Mouse (Mus musculus) right cerebral cortex, adult 18-20 months (tissue): Measurements from ENCODE around the gene Olfr69.
A peak's percentile ranks its signal among the peaks of the same experiment; 100 is the strongest.
"Not testable (repeated sequence)": the region's sequence is repeated elsewhere in the genome, so short reads cannot be mapped to it uniquely, and the experiment has no call there.

ENCODE experiments used
- DNase-seq: peaks from one replicate; pipeline ENCODE4 v3.0.0; 2022; ENCODE audit warnings: mixed read lengths

Olfr69 gene

DNA sequence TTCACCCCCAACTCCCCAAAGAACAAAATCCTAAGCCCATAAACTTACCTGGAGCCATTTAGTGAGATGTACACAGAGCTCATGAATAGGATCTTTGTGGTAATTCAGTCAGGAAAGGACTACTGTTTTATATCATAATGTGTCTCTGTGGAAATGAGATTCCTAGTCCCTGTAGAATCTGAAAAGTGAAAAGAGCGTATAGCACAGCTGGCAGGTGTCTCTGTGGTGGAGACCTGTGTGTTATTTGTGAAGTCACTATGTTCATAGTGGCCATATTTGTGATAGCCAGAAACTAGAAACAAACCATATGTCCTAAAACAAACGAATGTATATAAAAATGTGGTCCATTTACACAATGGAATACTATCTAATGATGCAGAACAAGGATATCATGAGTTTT, at the start of gene Olfr69:
Olfr69 (minus strand) TSS at position 101 of the 400 bp plus-strand sequence.
- no peak for DNase-seq

DNA sequence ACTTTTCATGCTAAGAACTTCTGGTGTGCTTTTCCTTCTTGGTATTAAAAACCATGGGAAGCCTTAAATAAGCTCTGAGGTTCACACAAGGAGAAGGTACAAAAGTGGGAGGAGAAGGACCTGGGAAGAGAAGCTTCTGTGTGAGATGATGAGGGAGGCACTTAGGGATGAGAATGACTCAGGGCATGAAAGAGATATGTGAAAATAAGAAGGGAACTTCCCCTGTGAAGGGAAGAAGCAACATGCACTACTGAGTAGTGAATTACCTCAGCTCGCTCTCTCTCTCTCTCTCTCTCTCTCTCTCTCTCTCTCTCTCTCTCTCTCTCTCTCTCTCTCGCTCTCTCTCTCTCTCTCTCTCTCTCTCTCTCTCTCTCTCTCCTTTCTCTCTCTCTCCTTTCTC, 43.7 kb upstream of the Olfr69 start:
- not testable (repeated sequence) for DNase-seq

DNA sequence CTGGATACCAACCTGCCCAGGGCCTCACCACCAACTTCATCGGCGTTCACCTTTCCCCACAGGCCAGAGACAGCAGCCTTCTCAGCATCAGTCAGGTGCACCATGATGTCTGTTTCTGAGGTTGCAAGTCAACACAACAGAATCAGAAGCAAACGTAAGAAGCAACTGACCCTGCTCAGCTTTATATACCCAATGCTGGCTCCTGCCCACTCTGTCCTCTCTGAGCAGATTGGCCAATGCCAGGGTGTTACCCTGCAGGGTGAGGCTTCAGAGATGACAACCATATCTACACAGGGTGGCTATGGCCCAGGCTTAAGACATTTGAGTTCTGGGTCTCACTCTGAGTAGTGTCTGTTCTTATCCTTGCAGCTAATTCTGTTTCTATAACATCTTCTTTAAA, 42.4 kb upstream of the Olfr69 start, which contains the start of gene Hbb-bt:
Hbb-bt (minus strand) TSS at position 231 of the 400 bp plus-strand sequence.
- DNase-seq: no peak

DNA sequence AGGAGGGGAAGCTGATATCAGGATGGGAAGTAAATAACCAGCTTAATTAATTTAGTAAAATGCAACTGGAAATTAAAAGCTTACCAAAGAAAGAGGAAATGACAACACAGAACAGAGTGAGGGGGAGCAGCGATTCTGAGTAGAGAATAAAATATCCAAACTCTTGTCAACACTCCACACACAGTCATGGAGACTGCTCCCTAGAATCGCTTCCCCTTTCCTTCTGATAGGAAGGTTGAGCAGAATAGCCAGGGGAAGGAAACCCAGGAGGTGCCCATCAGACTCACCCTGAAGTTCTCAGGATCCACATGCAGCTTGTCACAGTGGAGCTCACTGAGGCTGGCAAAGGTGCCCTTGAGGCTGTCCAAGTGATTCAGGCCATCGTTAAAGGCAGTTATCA, 41.8 kb upstream of the Olfr69 start:
- DNase-seq: not testable (repeated sequence)

DNA sequence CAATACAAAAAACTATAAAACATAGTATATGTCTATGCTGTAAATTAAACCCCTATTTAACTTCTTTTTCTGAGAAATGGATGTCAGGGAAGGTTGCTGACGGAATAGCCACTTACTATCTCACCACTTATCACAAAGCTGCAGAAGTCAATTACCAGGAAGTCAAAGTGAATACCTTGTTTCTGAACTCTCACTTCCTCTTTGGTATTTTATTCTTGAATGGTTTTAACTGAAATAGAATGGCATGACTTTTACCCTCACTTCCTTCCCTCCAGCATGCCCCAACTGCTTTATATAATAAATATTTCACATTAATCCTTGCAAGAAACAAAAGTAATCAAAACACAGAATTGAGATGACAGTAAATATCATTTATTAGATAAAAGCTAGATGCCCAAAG, 40.8 kb upstream of the Olfr69 start:
- DNase-seq: no peak

DNA sequence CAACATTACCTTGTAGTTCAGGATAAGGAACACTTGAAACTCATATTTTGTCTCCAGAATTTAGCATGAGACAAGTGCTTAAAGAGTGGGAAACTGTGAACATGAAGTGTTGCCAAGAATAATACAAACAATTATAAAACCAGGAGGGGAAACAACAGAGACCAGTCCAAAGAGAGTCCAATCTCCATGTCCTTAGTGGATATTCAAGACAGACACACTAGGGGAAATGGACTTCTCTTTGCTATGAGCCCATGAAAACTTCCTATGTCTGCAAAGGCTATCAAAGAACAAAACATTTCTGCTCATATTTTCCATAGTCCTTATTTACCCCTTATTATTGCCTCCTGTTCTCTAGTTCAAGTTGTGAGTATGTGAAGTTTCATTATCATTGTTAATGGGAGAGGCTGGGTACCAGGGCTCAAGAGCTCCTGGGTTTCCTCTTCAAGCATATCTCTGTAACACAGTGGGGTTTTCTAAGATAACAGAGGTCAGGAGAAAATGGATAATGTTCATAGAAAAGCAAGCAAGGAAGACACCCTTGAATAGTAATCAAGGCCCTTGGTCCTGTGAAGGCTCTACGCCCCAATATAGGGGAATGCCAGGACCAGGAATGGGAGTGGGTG, 39.9 kb upstream of the Olfr69 start:
- DNase-seq: no peak

DNA sequence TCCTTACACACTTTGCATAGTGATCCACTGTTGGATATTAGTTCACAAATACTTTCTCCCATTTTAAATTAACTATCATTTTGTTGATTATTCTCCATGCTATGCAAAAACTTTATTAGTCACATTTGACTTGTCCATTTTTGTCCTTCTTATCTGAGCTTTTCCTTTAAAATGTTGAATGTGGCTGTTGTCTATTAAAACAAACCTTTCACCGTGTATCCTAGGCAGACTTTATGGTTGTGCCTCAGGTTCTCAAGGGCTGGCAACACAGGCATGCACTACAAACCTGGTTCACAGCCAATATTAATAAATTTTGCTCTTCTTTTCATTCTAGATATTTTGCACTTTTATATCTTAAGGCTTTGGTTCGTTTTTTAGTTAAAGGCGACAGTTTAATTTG, 39.4 kb upstream of the Olfr69 start:
- DNase-seq: no peak

DNA sequence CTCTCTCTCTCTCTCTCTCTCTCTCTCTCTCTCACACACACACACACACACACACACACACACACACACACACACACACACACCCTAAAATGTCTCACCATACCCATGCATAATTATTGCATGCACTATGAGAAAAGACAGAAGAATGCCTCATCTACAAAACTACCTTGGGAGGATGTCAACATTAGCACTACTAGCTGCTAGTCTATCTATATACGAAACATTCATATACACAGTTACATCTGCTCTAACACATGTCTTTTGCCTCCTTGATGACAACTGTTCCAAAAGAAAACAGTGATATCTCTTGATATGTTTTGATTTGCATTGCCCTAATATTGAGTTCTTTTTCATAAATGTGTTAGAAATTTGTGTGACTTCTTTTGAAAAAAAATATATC, 38.9 kb upstream of the Olfr69 start:
- DNase-seq: no peak

DNA sequence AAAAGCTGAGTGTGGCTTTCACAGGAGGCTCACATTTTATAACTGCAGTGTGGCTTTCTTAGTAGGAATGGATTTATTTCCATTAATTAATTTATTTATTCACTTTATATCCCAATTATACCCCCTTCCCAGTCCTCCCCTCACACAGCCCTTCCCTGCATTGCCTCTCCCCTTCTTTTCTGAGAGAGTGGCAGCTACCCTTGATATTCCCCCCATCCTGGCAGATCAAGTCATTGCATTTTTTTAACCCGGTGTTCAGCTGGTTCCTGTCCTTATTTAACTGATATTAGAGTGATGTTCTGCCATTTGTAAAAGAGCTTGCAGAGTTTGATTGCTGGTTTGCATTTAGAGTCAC, 38.4 kb upstream of the Olfr69 start:
- no peak for DNase-seq

DNA sequence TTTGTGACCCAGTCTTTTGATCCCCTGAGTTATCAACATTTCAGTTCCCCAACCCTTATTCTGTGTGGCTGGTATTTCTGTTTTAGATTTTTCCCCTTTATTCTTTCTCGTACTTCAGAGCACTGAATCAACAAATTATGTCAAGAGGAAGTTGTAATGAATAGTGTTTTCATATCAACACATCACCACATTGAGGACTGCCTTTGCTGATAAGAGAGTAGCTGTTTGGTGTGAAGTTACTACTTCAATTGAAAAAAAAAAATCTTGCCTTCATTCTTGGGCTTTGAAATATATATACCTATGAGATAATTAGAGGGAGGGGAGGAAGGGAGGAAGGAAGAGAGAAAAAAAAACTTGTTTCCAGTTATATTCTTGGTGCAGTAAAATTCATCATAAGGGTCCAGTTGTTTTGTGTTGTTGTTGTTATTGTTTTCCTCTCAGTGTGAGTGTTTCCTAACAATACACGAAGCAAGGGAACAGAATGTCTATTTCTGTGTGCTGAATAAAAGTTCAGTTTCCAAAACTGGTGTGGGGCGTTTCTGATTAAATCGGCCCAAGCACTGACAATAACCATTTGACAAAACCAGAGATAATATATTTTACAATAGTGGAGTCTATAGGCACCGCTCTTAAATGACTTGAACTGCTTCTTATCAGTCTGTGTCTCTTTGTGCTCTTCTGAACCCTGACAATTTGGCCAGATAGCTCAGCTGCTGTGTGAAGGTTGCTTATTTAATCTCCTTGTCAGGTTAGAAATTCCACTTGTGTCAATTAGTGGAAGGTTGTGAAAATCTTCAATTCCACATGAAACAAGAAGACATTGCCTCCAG, 37.8 kb upstream of the Olfr69 start:
- DNase-seq: no peak

DNA sequence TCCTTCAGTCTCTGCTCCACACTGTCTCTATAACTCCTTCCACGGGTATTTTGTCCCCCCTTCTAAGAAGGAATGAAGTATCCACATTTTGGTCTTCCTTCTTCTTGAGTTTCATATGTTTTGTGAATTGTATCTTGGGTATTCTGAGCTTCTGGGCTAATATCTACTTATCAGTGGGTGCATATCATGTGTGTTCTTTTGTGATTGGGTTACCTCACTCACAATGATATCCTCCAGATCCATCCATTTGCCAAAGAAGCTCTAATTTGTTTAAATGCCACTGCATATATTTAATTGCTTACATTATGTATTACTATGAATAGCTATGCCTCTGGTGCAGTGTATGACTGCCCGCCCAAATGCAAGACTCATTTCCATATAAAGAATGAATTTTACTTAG, 36.7 kb upstream of the Olfr69 start:
- not testable (repeated sequence) for DNase-seq

DNA sequence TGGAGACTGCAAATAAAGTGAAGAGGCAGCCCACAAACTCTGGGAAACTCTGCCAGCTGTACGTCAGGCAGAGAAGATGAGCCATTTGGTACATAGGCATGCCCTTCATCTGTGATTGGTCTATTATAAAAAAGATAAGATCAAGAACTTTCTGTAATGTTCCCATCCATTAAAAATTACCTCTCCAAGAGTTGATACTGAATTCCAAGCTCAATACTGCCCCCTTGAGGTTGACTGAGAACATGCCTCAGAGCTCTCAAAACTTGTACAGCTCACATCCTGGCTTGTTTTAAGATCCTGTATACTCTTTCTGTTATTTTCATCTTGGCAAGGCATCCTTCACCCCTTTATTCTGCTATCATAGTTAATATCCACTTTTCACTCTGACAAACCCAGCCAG, 35.5 kb upstream of the Olfr69 start:
- DNase-seq: peak; percentile 13

DNA sequence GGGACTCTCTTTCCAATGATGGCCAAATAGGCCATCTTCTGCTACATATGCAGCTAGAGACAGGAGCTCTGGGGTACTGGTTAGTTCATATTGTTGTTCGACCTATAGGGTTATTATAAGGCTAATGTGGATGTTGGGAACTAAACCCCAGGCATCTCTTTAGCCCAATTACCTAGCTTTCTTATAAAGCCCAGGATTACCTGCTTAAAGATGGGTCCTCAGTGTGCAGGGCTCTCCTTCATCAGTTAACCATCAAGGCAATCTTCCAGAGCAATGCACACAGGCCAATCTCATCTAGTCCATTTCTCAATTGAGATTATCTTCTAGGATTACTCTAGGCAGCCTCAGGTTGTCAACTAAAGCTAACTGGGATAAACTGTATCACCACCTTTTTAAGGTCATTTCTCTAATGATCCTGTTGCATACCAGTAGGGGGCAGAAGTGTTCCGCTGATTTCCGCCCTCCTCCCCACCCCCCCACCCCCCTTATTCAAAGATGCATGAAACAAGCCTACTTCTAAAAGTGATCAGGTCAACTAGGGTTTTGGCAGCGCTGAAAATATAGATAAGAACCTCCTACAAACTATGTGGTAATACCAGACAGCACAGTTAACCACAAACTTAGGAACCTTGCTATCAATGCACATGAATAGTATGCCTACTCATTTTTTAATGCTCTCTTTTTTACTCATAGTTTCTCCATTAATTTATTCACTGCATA, 21.4 kb upstream of the Olfr69 start:
- no peak for DNase-seq

DNA sequence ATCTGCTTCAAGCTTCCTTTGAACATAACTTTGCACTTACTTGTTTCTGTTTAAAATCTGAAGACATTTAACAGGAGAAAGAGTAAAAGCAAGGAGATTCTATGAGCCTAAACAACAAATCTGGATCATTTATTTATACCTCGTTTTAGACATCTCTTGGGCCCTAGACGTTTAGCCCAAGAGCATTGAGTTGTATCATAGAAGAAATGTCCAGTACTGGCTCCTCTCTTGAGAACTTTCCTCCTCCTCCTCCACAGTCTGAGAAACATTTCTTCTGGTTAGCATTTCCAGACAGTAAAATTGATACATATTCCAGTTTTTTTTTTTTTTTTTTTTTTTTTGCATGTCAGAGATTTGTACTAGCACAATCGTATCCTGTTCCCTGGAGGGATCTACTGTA, 20.3 kb upstream of the Olfr69 start, which contains the start of gene Olfr67:
Olfr67 (minus strand) TSS at position 101 of the 400 bp plus-strand sequence.
- no peak for DNase-seq

DNA sequence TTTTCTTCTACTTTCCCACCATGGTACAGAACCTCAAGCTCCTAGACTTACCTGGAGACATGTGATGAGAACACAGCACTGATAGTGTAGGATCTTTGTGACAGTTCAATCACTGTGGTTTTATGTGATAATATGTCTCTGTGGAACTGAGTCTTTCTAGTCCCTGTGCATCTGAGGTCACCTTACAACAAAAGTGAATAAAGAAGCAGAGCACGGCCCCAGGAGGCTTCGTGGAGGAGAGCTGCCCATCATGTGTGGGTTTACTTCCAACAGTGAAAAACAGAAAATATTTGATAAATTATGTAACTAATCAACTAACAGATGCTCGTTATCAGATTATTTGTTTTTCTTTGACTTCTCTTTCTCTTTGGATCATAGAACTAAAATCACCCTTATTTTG, 8.2 kb upstream of the Olfr69 start, which contains the start of gene Olfr68:
Olfr68 (minus strand) TSS at position 101 of the 400 bp plus-strand sequence.
- no peak for DNase-seq

DNA sequence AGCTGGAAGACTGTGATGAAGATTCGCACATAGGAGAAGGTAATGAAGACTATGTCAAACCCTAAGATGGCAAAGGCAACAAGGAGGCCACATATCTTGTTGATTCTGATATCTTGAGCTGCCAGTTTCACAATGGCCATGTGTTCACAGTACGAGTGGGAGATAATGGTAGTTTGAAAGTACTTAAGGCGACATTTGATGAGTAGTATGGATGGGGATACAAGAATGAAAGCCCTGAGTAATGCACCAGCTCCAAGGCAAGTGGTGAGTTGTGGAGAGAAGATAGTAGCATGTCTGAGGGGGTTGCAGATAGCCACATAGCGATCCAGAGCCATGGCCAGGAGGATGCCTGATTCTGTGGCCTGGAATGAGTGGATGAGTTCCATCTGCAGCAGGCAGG, 6.3 kb upstream of the Olfr69 start:
- not testable (repeated sequence) for DNase-seq

DNA sequence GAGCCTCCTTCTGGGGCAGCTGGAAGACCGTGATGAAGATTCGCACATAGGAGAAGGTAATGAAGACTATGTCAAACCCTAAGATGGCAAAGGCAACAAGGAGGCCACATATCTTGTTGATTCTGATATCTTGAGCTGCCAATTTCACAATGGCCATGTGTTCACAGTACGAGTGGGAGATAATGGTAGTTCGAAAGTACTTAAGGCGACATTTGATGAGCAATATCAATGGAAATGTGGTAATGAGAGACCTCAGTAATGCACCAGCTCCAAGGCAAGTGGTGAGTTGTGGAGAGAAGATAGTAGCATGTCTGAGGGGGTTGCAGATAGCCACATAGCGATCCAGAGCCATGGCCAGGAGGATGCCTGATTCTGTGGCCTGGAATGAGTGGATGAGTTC, 3.7 kb downstream of the Olfr69 start:
- DNase-seq: not testable (repeated sequence)

DNA sequence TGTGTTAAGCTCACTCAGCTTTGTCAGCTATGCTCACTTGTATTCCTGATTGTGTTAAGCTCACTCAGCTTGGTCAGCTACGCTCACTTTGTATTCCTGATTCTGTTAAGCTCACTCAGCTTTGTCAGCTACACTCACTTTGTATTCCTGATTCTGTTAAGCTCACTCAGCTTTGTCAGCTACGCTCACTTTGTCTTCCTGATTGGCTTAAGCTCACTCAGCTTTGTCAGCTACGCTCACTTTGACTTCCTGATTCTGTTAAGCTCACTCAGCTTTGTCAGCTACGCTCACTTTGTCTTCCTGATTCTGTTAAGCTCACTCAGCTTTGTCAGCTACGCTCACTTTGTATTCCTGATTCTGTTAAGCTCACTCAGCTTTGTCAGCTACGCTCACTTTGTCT, 9.2 kb downstream of the Olfr69 start:
- DNase-seq: not testable (repeated sequence)

DNA sequence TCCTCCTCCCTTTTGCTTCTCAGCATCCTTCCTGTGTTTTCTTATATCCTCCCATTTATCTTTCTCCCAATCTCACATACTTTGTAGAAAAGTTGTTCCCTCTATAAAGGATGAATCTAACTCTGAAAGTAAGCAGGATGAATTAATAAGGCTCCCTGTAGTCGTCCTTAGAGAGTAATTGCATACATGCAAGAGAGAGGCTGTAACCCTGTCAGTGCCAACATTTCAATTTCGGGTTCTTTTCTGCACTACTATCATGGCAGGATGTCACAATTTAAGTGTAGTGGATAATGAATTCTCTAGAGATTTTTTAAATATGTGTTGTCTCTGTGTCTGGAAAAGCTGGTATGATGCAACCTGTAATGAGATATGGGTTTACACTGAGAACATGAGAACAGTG, 14.2 kb downstream of the Olfr69 start, which contains the start of gene Olfr630:
Olfr630 (minus strand) TSS at position 101 of the 400 bp plus-strand sequence.
- DNase-seq: no peak

DNA sequence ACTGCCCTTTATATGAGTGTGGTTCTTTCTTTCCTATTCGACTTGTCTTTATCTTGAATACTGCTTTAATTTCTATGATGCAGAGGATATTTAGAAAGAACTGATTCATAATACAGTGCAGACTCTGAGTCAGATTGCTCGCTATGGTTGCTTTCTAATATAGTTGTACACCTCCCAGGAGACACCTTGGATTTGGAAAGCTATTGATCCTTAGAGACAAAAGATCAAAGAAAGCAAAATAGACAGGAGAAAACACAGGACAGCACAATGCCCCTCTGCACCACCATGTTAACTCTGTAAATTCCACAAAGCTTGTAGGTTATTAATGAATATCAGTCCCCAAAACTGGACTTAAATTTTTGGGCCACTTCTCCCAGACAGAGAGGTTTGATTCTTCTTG, 26.6 kb downstream of the Olfr69 start, which contains the start of gene Olfr629:
Olfr629 (minus strand) TSS at position 101 of the 400 bp plus-strand sequence.
- no peak for DNase-seq

DNA sequence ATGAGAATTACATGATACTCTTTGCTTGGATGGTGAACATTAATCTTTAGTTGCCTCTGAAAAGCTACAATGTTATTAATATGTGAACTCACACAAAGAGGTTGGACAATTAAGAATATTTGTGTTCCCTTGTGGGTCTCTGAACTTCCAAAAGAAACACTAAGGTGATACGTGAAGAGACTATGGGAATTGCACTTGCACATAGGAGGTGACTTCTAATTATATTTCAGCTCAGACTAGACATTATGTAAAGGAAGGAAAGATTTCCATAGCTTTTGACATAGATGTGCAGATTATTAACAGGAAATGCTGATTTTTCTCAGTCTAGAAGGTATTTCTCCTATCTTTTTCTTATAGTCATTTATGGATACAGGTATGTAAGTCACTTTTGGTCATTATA, 41.3 kb downstream of the Olfr69 start, which contains the start of gene Olfr628:
Olfr628 (plus strand) TSS at position 301 of the 400 bp plus-strand sequence.
- DNase-seq: no peak

DNA sequence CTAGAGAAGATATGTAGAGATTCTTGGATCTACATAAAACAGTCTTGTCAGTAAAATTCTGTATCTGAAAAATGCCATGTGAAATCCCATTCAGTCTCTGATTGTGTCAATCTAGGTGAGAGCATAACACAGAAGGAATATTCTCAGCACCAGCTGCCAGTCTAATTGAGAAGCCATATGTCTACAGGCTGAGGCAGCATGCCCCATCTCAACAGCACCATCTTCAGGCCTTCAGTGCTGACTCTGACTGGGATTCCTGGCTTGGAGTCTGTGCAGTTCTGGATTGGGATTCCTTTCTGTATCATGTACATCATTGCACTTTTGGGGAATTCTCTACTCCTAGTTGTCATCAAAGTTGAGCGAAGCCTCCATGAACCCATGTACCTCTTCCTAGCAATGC, 55.0 kb downstream of the Olfr69 start:
- DNase-seq: not testable (repeated sequence)
